Mouse (Mus musculus): Measurements from ENCODE around the gene Mb21d2.

Gene Mb21d2

DNA sequence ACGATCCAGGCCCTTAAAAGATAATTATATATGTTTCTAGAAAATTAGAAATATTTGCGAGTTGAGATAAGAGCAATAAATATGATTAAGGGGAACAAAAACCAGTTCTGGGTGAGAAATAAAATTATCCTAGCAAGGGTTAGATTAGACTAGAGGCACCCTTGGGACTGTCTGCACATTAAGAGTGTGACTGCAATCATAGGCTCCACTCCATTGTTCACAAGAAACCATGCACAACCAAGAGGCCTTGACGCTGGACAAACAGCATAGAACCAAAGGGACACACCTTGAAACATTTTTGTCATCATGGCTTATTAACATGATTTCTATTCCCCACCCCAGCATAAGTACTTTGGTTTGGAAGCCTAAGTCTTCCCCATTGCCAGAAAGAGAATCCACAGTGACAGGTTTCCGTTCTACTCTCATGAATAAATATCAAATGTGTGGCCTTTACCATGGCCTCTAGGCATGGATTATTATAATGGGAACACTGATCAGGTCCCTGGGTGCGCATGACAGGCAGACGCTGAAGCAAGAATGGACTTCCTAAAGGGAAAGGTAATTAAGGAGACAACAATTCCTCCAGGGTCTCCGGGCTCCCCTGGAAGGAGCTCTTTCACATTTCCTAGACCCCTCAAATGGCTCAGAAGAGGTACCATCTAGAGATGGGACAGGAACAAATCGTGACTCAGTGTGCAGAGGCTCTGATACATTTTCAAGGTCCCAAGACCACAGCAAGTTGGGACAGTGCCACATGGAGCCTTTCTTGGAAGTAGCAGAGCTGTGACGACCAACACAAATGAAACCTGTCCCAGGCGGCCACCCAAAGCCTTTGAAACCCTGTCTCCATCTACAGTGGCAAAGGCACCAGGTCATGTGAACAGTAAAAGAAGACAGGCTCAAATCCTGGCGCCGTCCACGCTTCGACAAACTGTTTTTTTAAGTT, 26.6 kb downstream of the Mb21d2 start:
- in situ Hi-C loops (cut with MboI; ENCODE audit: low sequenced_read_pairs), result no loop called here

DNA sequence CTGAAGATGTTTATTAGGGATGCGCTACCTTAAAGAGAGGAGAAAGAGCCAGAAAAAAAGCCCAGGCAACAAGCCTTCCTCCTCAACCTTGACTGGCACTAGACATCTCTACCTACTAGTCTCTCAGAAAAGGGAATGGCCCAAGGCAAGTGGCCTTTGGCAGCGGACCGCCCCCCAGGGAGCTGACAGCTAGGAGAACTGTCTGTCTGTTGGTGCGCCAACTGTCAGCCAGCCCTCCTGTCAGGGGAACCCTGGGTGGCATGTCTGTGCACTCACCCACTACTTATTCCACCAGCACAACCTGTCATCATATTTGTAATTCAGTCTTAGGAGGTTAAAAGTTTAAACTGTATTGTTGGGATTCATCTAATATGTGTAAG, 30.3 kb downstream of the Mb21d2 start:
- in situ Hi-C loops (cut with MboI; ENCODE audit: low sequenced_read_pairs), result no loop called here

DNA sequence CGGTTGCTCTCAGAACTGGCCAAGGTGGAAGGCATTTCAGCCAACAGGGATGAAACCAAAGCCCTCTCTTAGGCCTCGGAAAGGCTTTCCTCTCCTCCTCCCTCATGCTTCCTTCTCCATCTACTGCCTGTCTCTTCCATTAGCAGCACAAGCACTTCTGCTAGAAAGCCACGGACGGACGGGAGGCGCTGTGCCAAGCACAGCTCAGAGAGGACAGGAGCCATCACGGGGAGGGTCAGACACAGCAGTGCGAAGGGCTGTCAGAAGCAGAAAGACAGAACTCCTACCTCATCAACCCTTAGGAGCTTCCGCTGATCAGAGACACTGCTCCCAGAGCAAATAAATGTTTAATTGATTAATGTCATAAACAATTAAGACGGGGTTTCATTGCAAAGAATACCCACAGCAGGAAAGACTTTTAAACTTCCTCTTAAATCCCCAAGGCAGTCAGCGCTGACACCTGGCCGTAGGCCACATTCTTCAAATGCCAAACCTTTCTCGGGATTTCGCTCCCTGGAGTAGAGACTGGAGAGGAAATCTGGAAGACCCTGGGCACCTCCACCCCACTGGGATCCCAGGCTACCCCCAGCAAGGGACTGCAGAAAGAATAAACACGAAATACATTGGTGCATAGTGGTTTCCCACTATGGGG, 30.8 kb downstream of the Mb21d2 start:
- in situ Hi-C loops (cut with MboI; ENCODE audit: low sequenced_read_pairs), result no loop called here

DNA sequence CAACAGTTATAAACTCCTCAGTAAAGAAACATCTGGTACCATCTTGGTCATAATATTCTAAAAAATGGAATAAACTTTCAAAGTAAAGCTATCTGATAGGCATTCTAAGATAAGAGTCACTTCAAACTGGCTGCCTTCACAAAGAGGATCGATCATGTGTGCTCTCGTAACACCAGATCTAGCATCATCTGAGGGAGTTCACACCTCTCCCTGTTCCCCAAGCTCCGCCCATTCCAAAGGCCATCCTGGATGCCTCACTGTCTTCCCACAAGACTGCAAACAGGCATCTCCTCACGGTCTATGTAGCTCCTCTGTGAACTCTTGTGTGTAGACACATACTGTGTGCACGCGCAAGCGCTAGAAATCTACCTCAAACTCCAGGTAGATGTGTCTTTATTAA, 32.9 kb downstream of the Mb21d2 start:
- in situ Hi-C loops (cut with MboI; ENCODE audit: low sequenced_read_pairs), result no loop called here

DNA sequence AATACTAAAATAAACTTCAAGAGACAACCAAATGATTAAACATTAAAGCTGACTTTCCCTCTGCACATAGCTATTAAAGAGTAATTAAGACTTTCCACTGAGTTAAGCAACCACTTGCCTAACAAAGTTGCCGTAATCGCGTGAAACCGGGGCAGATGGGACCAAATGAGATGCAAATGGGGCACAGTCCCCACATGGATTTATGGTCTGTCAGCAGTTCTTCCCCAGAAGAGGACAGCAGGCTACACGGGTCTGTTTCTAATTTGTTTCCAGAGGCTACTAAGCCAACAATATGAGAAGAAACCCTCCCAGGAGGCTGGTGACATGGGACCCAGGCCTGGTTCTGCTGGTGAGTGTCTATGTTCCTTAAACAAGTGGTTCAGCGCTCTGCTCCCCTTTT, 34.6 kb downstream of the Mb21d2 start:
- in situ Hi-C loops (cut with MboI; ENCODE audit: low sequenced_read_pairs), result no loop called here

DNA sequence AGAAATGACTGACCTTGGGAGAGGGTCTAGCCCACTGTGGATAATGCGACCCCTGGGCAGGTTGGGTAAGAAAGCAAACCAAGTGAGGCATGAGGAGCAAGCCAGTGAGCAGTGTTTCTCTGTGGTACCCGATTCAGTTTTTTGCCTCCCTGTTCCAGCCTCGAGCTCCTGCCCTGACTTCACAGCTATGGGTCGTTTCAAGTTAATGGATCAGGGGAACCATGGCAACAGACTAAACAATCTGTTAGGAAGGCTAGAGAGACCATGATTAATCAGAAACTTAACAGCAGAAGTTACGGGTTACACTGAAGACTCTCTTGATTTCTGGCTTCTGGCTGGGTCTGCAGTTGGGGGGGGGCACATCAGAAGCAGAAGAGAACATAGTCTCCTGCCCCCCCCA, 36.2 kb downstream of the Mb21d2 start:
- in situ Hi-C loops (cut with MboI; ENCODE audit: low sequenced_read_pairs), result no loop called here

DNA sequence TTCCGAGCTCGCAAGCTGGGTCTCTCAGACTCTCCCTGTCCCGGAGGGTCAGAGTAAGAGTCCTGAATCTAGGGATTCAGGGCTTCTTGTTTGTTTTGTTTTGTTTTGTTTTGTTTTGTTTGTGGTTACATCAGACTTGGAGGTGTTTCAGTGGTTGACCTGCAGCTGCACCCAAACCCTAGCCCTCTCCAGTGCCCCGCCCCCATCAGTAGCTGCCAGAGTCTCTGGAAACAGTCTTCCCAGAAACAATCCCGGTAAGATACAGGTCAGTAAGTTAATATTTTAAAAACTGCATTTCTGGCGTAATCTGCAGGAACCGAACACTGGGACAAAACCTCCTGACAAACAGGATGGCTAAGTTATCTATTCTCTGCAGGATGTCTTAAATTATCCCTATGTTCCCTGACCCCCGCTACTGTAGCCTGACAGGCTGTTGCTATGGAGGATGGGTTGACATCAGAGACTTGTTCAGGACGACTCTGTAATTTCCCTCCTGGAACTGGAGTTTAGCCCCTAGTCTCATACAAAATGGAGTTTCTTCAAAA, 43.2 kb downstream of the Mb21d2 start:
- in situ Hi-C loops (cut with MboI; ENCODE audit: low sequenced_read_pairs), result no loop called here

DNA sequence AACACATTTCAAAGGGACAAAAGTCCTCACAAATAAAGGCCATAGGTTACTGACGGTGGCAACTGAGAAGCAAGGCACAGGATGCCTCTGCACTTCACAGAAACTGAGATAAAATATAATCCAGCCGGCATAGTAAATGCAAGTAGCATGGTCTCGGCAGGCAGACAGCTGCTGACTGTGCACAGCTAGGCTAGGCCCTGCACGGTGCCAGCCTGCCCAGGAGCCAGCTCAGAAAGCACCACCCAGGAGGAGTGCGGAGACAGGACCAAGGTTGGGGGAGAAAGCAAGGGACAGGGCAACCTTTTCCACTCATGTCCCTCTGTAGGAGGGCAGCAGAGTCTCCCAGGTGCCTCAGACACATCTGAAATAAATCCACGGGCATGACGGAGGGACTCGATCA, 44.0 kb downstream of the Mb21d2 start:
- in situ Hi-C loops (cut with MboI; ENCODE audit: low sequenced_read_pairs), result no loop called here

DNA sequence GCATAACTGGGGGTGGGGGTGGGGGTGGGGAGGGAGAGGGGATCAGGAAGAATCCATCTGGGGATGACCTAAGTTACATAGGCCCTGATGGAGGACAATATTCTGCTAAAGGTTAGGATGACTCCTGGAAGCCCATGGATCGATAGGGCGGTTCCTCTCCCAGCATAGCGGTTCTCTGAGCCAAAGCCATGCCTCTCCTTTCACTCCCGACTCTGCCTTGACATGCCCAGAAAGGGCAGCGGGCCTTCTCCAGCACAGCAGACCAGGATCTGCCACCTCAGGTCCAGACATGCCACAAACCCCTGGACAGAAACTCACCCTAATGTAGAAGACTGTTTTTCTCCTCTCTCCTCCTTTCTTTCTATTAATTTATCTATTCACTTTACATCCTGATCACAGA, 44.8 kb downstream of the Mb21d2 start:
- in situ Hi-C loops (cut with MboI; ENCODE audit: low sequenced_read_pairs), result no loop called here

DNA sequence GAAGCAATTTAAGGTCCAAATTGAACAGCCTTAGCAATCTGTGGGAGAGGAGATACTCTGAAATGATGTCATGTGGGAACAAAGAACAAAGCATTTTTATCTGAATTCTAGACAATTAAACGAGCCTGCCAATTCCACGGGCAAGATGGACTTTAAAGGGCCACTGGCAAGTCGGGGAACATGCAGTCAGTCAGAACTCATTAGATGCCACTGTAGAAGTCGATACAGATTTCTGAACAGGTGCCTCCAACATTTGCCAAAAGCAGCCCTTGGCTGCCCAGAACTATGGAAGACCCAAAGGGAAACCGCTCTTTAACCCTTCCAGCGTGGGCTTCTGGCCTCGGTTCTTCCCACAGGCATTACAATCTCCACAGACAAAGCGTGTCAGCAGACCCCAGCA, 45.8 kb downstream of the Mb21d2 start:
- in situ Hi-C loops (cut with MboI; ENCODE audit: low sequenced_read_pairs), result no loop called here

DNA sequence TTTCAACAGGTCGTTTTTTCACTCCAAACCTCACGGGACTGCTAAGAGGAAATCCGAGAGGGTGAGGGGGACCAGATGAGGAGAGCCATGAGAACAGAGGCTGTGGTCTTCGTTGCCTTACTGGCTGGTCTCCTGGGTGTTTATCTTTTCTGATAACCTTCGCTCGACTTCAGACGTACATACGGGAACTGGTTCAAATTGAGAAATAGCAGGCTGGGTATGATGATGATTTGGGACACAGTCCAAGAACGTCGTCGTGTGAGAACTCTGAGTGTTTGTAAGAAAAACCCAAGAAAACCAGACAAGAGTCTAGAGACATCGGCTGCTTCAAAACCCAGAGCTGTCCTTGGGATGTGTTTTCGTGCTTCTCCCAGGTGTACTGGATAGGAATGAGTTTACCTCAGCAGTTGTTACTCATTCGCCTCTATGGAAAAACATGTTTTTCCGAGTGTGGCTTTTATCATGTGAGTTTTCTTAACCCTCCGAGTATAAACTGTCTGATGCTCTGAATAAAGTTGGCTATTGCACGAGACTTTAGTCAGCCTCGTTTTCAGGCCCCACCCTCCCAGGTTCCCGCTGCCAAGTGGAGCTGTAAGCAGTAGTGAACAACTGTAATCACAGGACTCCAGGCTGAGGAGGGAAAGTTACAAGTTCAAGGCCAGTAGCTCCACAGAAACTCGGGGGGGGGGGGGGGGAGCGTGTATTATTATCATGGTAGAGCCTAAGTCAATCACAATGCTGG, 46.6 kb downstream of the Mb21d2 start:
- in situ Hi-C loops (cut with MboI; ENCODE audit: low sequenced_read_pairs), result no loop called here

DNA sequence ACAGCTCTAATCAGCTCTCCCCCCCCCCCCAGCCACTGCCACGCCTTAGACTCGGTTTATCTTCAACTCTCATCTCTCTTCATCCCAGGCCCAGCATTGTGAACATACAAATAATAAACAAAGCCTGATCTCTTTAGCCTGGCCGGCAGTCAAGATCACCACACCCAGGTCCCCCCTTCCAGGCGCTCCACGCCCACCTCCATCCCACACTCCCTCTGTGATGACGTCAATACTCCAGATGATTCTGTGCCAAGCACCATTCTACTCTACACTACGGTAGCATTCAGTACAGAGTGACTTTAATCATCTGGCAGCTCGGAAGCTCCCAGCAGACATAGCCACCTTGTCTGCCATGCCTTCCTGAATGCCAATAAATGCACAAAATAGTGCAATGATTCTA, 47.7 kb downstream of the Mb21d2 start:
- in situ Hi-C loops (cut with MboI; ENCODE audit: low sequenced_read_pairs), result no loop called here

DNA sequence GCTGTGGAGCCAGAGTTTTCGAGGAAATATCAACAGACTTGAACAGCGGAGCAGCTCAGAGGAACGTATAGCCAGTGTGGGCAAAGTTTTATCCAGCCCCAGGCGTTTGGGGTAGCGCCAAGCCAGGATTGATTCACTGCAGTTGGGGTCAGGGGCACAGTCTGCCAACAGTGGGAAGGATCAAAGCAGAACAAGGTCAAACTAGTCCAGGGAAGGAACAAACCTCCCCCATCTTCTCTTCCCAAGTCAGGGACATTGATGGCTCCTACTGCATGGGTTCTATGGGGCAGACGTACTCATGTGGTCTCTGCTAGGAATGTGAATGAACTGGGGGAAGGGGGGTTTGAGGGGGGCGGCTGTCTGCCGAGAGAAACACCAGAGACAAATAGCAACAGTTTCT, 48.7 kb downstream of the Mb21d2 start:
- in situ Hi-C loops (cut with MboI; ENCODE audit: low sequenced_read_pairs), result no loop called here

DNA sequence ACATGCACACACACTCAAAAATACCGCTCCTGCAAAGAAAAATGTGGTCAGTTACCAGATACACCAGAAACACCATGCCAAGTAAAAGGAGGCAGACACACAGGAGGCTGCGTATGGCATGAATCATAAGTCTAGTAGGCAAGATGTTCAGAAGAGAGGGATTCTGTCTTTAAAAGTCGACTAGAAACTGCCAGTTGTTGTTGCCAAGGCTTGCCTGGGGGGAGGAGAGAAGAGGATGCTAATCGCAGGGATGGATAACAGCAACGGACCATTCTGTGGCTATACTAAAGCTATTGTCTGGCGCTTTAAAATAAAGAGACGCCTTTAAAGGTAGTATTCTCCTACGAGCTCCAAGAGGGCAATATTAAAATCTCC, 49.2 kb downstream of the Mb21d2 start:
- in situ Hi-C loops (cut with MboI; ENCODE audit: low sequenced_read_pairs), result no loop called here

DNA sequence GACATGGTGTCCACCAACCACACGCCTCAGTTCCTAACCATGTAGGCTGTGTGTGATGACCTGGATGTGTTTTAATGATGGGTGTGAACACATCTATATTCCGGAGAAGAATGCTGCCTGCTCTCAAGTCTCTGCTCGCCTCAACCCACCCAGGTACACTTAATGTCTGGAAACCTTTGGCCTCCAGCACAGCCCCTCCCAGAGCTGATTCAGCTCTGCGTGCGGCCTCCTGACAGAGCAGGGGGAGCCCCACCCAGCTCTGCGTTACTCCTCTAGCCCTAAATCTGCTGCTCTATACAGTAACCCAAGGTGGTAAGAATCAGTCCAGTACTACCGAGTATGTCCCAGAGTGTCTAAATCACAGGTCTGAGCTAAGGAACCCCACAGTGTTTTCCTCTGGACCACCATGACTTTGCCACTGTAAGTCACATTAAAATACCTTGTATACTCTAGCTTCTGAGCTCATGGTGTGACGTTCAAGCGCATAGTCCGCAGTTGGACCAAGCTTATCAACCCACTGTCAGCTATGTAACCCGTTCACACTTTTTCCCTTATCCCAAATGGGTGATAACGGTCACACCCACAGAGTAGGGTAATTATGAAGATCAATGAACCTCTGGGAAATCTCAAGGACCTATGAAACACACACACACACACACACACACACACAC, 49.7 kb downstream of the Mb21d2 start:
- in situ Hi-C loops (cut with MboI; ENCODE audit: low sequenced_read_pairs), result no loop called here

DNA sequence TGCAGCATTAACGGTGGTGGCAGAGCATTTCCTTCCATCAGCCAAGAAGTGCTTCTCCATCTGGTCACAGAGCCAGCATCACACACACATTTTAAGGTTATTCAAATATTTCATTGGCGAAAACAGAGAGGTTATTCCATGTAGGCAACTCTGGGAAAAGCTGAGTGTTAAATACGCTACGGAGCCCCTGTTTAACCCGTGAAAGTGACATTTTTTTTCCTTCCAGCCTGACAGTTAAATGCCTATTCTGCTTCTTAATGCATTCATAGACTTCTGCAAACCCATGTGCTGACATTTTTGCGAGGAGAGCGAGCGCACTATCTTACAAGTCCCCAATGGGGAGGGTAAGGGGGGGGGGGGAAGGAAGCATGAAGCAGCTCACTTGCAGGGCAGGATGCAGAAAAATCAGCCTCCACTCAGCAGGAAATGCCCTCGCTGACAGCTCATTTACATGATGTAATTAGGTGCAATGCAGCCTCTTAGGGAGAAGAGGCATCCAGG, 52.3 kb downstream of the Mb21d2 start:
- in situ Hi-C loops (cut with MboI; ENCODE audit: low sequenced_read_pairs), result no loop called here

DNA sequence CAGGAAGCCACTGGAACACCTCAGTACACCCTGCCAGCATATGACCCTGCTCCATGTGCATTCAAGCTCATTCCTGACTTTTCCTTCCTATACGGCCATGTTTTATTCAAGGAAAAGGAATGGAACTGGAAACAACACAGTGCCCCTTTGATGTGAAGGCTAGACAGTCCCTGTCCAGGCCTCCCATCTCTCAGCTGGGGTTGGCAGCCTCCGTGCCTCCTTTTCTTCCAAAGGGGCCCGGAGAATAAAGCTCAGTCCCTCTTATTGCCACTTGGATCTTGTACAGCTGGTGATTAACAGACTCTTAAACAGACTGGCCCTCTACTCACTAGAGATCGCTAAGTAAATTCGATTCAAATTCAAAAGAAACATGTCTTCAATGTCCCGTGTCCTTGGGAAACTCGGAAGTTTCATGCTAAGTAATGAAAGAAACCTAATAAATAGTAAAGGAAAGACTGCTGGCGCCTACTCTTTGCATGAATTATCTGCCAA, 56.0 kb downstream of the Mb21d2 start:
- in situ Hi-C loops (cut with MboI; ENCODE audit: low sequenced_read_pairs), result no loop called here

DNA sequence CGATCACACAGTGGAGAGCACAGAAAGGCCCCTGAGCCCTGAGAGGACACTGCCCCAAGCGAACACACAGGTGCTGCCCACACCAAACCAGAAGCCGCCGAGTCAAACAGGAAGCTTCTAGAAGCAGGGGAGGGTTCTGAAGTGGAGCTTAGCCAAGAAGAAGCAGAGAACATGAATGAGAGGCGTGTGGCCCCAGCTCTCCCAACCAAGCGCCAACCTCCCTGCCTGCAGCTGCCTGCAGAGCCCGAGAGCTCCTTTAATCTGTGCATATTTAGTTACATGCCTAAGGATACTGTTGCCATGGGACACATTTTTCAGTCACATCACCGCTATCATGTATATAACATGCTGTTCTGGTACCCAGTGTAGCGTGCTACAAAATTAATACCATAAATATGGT, 58.6 kb downstream of the Mb21d2 start:
- in situ Hi-C loops (cut with MboI; ENCODE audit: low sequenced_read_pairs), result no loop called here

DNA sequence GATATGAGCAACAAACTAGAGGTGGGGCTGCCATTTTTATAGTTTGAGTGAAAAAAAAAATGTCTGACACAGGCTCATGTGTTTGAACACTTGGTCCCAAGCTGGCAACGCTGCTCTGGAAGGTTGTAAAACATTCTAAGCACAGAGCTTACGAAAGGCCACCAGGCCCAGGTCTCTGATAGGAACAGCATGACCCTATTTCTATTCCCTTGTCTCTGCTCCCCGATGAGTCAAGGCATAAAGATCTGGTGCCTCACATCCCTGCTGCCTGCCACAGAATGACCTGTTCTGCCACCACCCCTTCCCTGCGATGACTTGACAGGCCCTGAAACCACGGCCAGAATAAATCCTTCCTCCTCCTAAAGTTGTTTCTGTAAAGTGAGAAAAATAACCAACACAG, 59.0 kb downstream of the Mb21d2 start:
- in situ Hi-C loops (cut with MboI; ENCODE audit: low sequenced_read_pairs), result no loop called here

DNA sequence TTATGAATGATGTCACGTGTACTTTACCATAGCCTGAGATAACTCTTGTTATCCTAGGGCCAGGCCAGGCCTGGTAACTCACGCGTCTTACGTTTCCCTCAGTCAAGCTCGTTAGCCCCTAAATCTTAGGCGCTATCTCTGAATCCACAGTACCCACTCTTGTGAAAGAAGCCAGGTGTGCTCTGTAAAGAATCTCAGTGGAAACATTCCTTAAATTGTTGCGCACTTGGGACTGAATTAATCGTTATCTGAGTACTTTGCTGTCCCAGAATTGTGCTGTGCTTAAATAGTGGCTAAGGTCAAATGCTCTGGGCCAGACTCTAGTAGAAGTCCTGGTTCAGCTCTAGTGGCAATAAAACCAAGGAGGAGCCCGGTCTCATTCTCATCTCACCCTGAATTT, 60.6 kb downstream of the Mb21d2 start:
- in situ Hi-C loops (cut with MboI; ENCODE audit: low sequenced_read_pairs), result no loop called here
